Mouse (Mus musculus) embryonic fibroblast, embryonic 13.5 days (primary cell): ENCODE measurements at regions not wholly inside any gene's neighbourhood (a gene's known extent, or its start where the extent isn't known, plus 50 kb on each side); places are given as distances from the start of the nearest gene placed in this dataset.

ENCODE experiments used
- CTCF ChIP-seq: IDR thresholded peaks from 2 replicates; pipeline ENCODE4 v1.5.1; 2011; ENCODE audit warnings: mild to moderate bottlenecking, control low read depth, low read length, moderate library complexity, borderline replicate concordance; ENCODE audit not compliant: insufficient read depth
- POLR2A ChIP-seq: IDR thresholded peaks from 2 replicates; pipeline ENCODE4 v1.6.1; 2011; ENCODE audit warnings: low read depth, mild to moderate bottlenecking, control low read depth, low read length, moderate library complexity

DNA sequence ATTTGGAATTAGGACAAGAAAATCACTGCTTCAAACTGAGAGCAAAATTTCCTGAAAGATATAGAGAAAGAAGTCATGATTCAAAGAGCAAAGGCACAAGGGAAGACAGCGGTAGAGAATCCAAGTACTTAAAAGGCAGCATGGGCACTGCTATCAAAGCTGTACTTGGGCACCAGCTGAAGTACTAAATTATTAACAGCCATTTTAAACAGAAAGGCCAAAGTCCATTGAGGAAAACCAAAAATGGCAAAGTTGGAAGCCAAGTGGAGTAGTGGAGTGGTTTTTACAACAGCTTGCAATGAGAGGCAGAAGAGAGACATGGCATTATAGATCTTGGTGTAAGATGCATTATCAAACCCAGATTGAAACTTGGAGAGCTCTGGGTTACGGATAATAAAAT, 291.8 kb upstream of the Mpdz start:
- no peak for TF ChIP-seq CTCF
- no peak for TF ChIP-seq POLR2A
